Mouse (Mus musculus): ENCODE data around the gene Gucd1.

GRCm38 (mm10) chr10:75552106-75552505, 34.3 kb upstream of the Gucd1 start:
- TF ChIP-seq CTCF (IDR thresholded peaks at IDR 0.05; ENCODE audit: borderline replicate concordance, insufficient read depth, low read length) (no peak), POLR2A (IDR thresholded peaks at IDR 0.05; ENCODE audit: low read depth, low read length) (no peak)
